Mouse (Mus musculus) lung, embryonic 14.5 days (tissue): ENCODE measurements around the gene Gstz1. TPM values are rescaled to one million over a fixed set of nuclear protein-coding genes. Genes with fewer than 3 reads are reported as not detected.

Source experiments
- ATAC-seq: fragments of 200-750 bp; cut with Nextera tagmentation; 2 replicates; pipeline ENCODE4 v1.8.0; 2017; ENCODE audit warnings: mild to moderate bottlenecking, moderate TSS enrichment, moderate library complexity; ENCODE audit not compliant: insufficient read depth
- DNase-seq: peaks from one replicate; pipeline ENCODE4 v3.0.0-alpha.2; 2015
- H3K27ac ChIP-seq: fragments of 300-500 bp; sonication (generic); 2 replicates; pipeline ENCODE4 v1.5.1; 2014; ENCODE audit warnings: low read depth, mild to moderate bottlenecking, moderate library complexity
- H3K27me3 ChIP-seq: fragments of 300-500 bp; sonication (generic); 2 replicates; pipeline ENCODE4 v1.6.1; 2014; ENCODE audit warnings: low read length, control low read depth; ENCODE audit not compliant: insufficient read depth
- H3K36me3 ChIP-seq: fragments of 300-500 bp; sonication (generic); 2 replicates; pipeline ENCODE4 v1.6.1; 2014; ENCODE audit warnings: control low read depth; ENCODE audit not compliant: insufficient read depth
- H3K4me1 ChIP-seq: fragments of 300-500 bp; sonication (generic); 2 replicates; pipeline ENCODE4 v1.6.1; 2014; ENCODE audit warnings: antibody characterized with exemption, control low read depth; ENCODE audit not compliant: insufficient read depth
- H3K4me2 ChIP-seq: fragments of 300-500 bp; sonication (generic); 2 replicates; pipeline ENCODE4 v1.6.1; 2014; ENCODE audit warnings: mild to moderate bottlenecking
- H3K4me3 ChIP-seq: fragments of 300-500 bp; sonication (generic); 2 replicates; pipeline ENCODE4 v1.5.1; 2014; ENCODE audit warnings: low read depth, low read length
- H3K9ac ChIP-seq: fragments of 300-500 bp; sonication (generic); 2 replicates; pipeline ENCODE4 v1.6.1; 2014
- H3K9me3 ChIP-seq: fragments of 300-500 bp; sonication (generic); 2 replicates; pipeline ENCODE4 v1.6.1; 2016; ENCODE audit warnings: low read depth, low read length, control low read depth
- CTCF ChIP-seq: IDR thresholded peaks from 2 replicates; pipeline ENCODE4 v1.5.1; 2016; ENCODE audit warnings: antibody characterized with exemption, low read depth
- WGBS: fragments of 180-500 bp; shearing (Covaris S2); extraction: QIAGEN DNeasy Blood & Tissue Kit; methylation state at CpG from one replicate; pipeline ENCODE4 v1.1.7; 2014; 5-methylcytosine and 5-hydroxymethylcytosine counted together
- polyA plus RNA-seq: library from polyadenylated mRNA; unstranded; fragments of >200 nt; fragmentation: Nextera tagmentation; extraction: Ambion mirVana; gene quantifications from 2 replicates; pipeline ENCODE4 v1.2.1, GENCODE M21; 2014

Gstz1 gene
- polyA plus RNA-seq, 1 experiment from 2014 or later = 40.9 TPM

DNA sequence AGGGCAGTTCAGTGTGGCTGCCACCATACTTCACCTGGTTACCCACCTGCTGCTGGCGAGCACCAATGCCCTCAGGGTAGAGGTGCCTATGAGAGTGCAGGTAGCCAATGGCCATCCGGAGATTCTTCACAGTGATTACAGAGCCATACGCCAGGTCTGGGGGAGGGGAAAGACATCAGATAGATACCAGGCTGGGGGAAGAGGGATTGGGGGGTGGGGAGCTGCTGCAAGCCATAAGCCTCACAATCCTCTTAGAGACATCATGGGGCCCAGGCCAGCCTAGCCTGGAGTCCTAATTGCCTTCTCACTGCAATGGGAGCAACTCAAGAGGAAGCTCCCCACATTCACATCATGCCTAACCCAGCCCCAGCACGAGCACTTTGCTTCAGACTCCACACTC lies 19.7 kb upstream of the Gstz1 start:
- Histone ChIP-seq H3K4me3 (no peak overlapping the region), H3K9me3 (no peaks in the 10 kb centered on the region), H3K4me1 (no peaks in the 10 kb centered on the region), H3K9ac (no peak overlapping the region), H3K36me3 (peaks cover 41% of the 10 kb centered on the region), H3K27me3 (no peaks in the 10 kb centered on the region), H3K4me2 (no peak overlapping the region), H3K27ac (no peak overlapping the region)
- 76% methylated on average over 4 of the region's 4 CpGs for WGBS
- ATAC-seq (no peak), DNase-seq (no peak)
- no peak for TF ChIP-seq CTCF

DNA sequence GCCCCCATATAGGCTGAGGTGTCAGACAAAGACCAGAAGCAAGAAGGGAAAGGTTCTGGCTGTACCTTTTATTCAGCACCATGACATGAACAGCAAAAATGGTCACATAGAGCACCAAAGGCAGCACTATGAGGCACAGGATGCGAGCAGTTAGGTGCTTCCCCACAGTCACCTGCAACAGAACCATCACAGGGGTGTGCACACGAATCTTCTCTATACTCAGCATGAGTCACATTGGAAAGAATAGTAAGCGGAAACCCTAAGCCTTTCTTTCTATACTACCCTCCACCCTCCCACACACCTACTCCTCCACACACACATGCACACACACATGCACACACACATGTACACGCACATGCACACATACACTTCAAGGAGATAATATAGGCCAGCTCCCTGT lies 16.7 kb upstream of the Gstz1 start:
- no peaks in the 10 kb centered on the region for H3K4me1 ChIP-seq
- WGBS = 92% methylated on average over 4 of the region's 4 CpGs
- H3K27ac ChIP-seq = no peak overlapping the region
- H3K4me3 ChIP-seq = no peak overlapping the region
- H3K9me3 ChIP-seq = no peaks in the 10 kb centered on the region
- no peak for ATAC-seq
- H3K4me2 ChIP-seq = no peak overlapping the region
- TF ChIP-seq CTCF = no peak
- H3K36me3 ChIP-seq = peaks cover 27% of the 10 kb centered on the region; the same call in 1 of the 2 replicates
- no peak overlapping the region for H3K9ac ChIP-seq
- DNase-seq = no peak
- H3K27me3 ChIP-seq = no peaks in the 10 kb centered on the region

DNA sequence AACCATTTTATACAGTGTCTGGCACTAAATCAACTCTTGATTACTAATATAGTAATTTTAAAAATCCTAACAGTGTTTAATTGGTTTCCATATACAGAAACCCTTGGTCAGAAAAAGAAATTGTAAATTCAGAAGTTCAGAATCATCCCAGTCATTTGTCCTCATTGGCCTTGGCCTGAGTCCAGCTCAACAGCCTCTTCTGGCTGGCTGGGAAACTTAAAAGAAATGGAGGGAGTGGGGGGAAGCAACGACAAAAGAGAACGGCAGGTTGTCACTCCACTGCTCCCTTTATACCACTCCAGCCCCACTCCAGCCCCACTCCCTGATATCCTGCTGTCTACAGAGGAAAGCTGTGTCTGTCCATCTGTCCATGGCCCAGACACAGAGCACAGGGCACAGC lies 15.8 kb upstream of the Gstz1 start:
- Histone ChIP-seq H3K4me2 (no peak overlapping the region), H3K4me3 (no peak overlapping the region), H3K27me3 (no peaks in the 10 kb centered on the region), H3K27ac (no peak overlapping the region), H3K9ac (no peak overlapping the region), H3K4me1 (no peaks in the 10 kb centered on the region), H3K9me3 (no peaks in the 10 kb centered on the region), H3K36me3 (peaks cover 27% of the 10 kb centered on the region; the same call in 1 of the 2 replicates)
- WGBS = 68% methylated on average over 2 of the region's 2 CpGs
- no peak for ATAC-seq
- TF ChIP-seq CTCF = no peak
- peak; percentile 42 for DNase-seq

DNA sequence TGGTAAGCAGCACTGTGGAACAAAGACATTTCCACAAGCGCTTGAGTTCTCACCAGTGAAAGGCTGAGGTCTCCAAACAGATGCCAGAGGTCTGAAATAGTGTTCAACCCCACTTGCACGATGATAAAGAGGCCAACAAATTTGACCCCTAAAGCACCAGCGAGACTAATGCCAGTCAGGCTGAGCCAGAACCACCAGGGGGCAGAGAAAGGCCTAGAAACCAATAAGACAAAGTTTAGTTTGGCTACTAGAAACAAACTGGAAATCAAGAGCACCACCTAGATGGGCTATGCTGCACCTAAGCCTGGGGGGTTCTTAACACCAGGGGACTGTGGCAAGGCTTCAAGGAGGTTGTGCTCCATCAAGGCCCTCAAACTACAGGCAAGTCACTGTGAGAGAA lies 15.3 kb upstream of the Gstz1 start:
- ATAC-seq (peak; percentile 41; the same call in 1 of the 2 replicates), DNase-seq (peak; percentile 63)

DNA sequence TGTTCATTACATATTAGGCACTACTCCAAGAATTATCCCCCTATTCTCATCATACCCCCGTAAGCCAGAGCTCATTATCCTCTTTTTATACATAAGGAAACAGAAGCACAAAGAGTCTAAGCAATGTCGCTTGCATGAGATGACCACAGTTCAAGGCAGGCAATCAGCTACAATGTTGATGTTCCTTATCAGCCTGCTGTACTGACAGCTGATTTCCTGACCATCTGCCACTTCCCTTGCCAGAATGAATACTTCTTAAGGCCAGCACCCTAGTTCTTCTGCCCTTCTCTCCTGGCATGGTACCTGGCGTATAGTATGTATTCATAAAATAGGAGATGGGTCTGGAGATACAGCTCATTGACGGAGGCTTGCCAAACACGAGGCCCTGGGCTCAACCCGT lies 14.8 kb upstream of the Gstz1 start:
- DNase-seq (no peak), ATAC-seq (no peak)
- H3K9ac ChIP-seq = no peak overlapping the region
- TF ChIP-seq CTCF = no peak
- H3K27me3 ChIP-seq = no peaks in the 10 kb centered on the region
- 81% methylated on average over 6 of the region's 6 CpGs for WGBS
- H3K9me3 ChIP-seq = no peaks in the 10 kb centered on the region
- no peak overlapping the region for H3K27ac ChIP-seq
- peaks cover 26% of the 10 kb centered on the region; the same call in 1 of the 2 replicates for H3K36me3 ChIP-seq
- H3K4me3 ChIP-seq = no peak overlapping the region
- no peak overlapping the region for H3K4me2 ChIP-seq
- no peaks in the 10 kb centered on the region for H3K4me1 ChIP-seq

More for the DNA sequence above, 15.3 kb upstream of the Gstz1 start:
- Histone ChIP-seq H3K9ac (no peak overlapping the region), H3K4me1 (no peaks in the 10 kb centered on the region), H3K27me3 (no peaks in the 10 kb centered on the region), H3K4me3 (no peak overlapping the region), H3K4me2 (no peak overlapping the region), H3K27ac (no peak overlapping the region), H3K36me3 (peaks cover 27% of the 10 kb centered on the region; the same call in 1 of the 2 replicates), H3K9me3 (no peaks in the 10 kb centered on the region)
- TF ChIP-seq CTCF = peak; percentile 67
- 69% methylated on average over 3 of the region's 3 CpGs for WGBS

DNA sequence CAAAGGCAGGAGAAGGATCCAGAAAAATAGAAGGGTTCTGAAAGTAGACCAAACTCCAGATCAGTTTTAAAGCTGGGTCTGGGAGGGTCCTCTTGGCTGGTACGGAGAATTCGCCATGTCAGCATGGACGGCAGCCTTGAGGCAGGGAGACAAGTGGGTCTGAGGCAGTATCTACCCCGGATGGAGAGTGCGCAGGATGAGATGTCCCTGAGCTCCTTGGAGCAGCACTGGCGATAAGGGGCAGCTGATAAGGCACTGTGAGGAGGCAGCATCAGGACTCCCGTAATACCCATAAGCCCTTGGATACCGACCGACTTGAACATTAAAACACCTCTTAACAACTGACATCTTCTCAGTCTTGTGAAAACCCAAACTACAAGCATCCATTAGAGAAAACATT lies 14.2 kb upstream of the Gstz1 start:
- no peak overlapping the region for H3K27ac ChIP-seq

DNA sequence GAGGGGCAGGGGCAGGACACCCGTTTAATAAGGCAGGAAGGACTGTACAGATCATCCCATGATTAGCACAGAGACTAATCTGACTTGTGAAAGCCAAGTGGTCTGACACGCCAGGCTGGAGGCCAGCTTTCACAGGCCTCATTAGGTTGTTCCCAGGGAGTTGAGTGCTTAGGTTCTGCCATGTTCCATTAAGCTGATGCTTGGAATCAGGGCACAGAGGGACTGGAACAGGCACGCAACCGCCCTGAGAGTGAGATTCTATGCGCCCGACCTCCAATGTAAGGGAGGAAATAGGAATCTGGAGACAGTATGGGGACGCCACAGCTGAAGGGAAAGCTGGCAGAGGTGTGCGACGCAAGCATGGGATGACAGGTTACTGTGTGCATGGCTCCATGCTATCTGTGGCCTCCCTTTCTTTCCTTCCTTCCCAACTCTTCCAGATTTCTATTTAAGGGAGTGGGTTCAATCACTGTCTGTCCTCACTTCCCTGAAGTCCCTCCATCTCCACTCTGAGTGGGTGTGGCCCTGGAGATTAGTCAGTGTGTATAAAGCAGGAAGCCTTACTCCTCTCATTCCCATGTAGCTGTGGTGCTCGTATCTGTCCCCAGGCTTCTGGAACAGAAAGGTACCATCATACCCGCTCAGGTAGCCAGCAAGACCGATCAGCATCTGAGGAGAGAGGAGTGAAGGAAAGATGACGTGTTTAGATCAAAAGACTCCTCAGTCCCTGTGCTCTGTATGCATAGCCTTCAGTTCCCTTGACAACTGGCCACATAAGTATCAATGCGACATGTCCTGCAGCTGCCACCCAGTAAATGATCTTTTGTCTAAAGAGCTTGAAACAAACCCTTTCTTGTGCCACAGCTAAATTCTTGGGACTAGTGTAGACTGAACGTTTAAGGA lies 9.3 kb upstream of the Gstz1 start:
- DNase-seq = no peak
- ATAC-seq = no peak
- Histone ChIP-seq H3K9ac (no peak overlapping the region), H3K27me3 (no peaks in the 10 kb centered on the region), H3K27ac (no peak overlapping the region), H3K4me2 (no peak overlapping the region), H3K4me1 (no peaks in the 10 kb centered on the region), H3K9me3 (no peaks in the 10 kb centered on the region), H3K4me3 (no peak overlapping the region), H3K36me3 (peaks cover 17% of the 10 kb centered on the region; the same call in 1 of the 2 replicates)
- 86% methylated on average over 15 of the region's 15 CpGs for WGBS
- no peak for TF ChIP-seq CTCF

More for the DNA sequence above, 14.2 kb upstream of the Gstz1 start:
- Histone ChIP-seq H3K4me1 (no peaks in the 10 kb centered on the region), H3K36me3 (peaks cover 25% of the 10 kb centered on the region; the same call in 1 of the 2 replicates), H3K4me2 (no peak overlapping the region), H3K9me3 (no peaks in the 10 kb centered on the region), H3K4me3 (no peak overlapping the region), H3K9ac (no peak overlapping the region), H3K27me3 (no peaks in the 10 kb centered on the region)
- ATAC-seq (no peak), DNase-seq (no peak)
- TF ChIP-seq CTCF = no peak
- 88% methylated on average over 9 of the region's 9 CpGs for WGBS
